Mouse (Mus musculus): Measurements from ENCODE around the gene Ccdc136.

- TF ChIP-seq CHD2 (IDR thresholded peaks at IDR 0.05; ENCODE audit: low read depth, low read length): no peak
- no peak for TF ChIP-seq ZNF384 (IDR thresholded peaks at IDR 0.05; ENCODE audit: low read depth, low read length)
- no peak for TF ChIP-seq HCFC1 (IDR thresholded peaks at IDR 0.05; ENCODE audit: borderline replicate concordance, insufficient read depth, low read length)
- no peak for TF ChIP-seq ZC3H11A (IDR thresholded peaks at IDR 0.05; ENCODE audit: borderline replicate concordance, low read depth, low read length)
Observed at GRCm38 (mm10) chr6:29363129-29363515, 33.0 kb upstream of the Ccdc136 start.

Data from ES-E14 (cell line).